Mouse (Mus musculus) lung, adult 2 months (tissue): Measurements from ENCODE around the gene Dgkk.

ENCODE experiments used
- CTCF ChIP-seq: fragments of 200-500 bp; IDR thresholded peaks from 2 replicates; pipeline ENCODE4 v1.5.1; 2011; ENCODE audit warnings: mild to moderate bottlenecking, low read length, control low read depth; ENCODE audit not compliant: insufficient read depth
- POLR2A ChIP-seq: fragments of 200-500 bp; IDR thresholded peaks from 2 replicates; pipeline ENCODE4 v1.6.1; 2011; ENCODE audit warnings: low read depth, mild to moderate bottlenecking, control low read depth, low read length, borderline replicate concordance; ENCODE audit errors: extremely low read depth

DNA sequence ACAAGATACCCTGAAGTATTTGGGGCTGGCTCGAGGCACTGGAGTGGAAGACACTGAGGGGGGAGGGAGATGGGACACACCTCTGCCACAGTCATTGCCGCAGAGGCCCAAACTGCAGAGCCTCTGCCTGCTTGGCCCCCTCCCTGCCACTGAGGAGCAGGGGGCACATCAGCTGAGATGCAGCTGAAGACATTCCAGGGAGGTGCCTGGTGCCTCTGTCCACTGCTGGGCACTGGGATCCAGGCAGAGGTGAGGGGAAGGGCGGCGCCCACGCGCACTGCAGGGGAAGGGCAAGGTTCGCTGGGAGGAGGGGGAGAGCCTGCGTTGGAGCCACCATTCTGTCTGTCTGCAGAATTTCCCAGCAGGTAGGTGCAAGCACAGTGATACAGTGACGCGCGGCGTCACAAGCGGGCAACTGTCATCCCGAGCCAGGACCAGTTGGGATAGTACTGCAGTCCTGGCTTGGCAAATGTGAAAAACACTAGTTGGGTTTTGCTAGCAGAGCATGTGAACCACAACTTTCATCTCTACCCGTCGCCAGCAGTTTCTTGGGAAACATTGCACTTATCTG is 948 bp downstream of the Dgkk start:
- no peak for TF ChIP-seq CTCF
- TF ChIP-seq POLR2A, result no peak
